In genomic region chr1:90723754-90724153, GRCm38 (mm10) we compare ENCODE assay signal across 28 mouse cellular contexts.
DNase-seq lines count a peak whose midpoint lies in the region; ATAC-seq and TF ChIP-seq lines count a peak whose summit lies in the region.
"Had no signal": no experiment of that assay in that cellular context is flagged by ENCODE, and none has a peak within 500 bp of the region (broad histone marks: within the 10 kb centered on the region; RNA-seq: fewer than 3 reads in every experiment).

No protein-coding gene starts in this region.

- H3K27me3 ChIP-seq in heart, adult 2 months (ENCODE audit: control insufficient read depth, insufficient read depth, low read length) = no peaks in the 10 kb centered on the region
- H3K27me3 ChIP-seq in heart, embryonic 10.5 days (ENCODE audit: insufficient read depth, poor library complexity, severe bottlenecking) = no peaks in the 10 kb centered on the region
- no peaks in the 10 kb centered on the region for H3K27me3 ChIP-seq in lung, postnatal 0 days (replicated peaks; ENCODE audit: insufficient read depth, low read length)
- no peaks in the 10 kb centered on the region for H3K27me3 ChIP-seq in C2C12 (ENCODE audit: control insufficient read depth, insufficient read depth, insufficient read length)
- H3K27me3 ChIP-seq: embryonic facial prominence, embryonic 13.5 days; forebrain, embryonic 12.5 days; forebrain, embryonic 15.5 days; heart, embryonic 13.5 days had no signal

- peak overlapping the region; percentile 7; the same call in 1 of the 2 replicates for H3K27ac ChIP-seq in heart, adult 2 months
- H3K27ac ChIP-seq in heart, embryonic 10.5 days = no peak overlapping the region
- no peak overlapping the region for H3K27ac ChIP-seq in lung, postnatal 0 days (ENCODE audit: low read length)
- H3K27ac ChIP-seq: embryonic facial prominence, embryonic 10.5 days; embryonic facial prominence, embryonic 13.5 days; forebrain, embryonic 12.5 days; forebrain, embryonic 15.5 days; heart, embryonic 13.5 days; hindbrain, embryonic 14.5 days; hindbrain, postnatal 0 days had no signal

- H3K36me3 ChIP-seq in heart, adult 2 months (ENCODE audit: control insufficient read depth, insufficient read depth, low read length) = no peaks in the 10 kb centered on the region
- H3K36me3 ChIP-seq in heart, embryonic 10.5 days = no peaks in the 10 kb centered on the region
- no peaks in the 10 kb centered on the region for H3K36me3 ChIP-seq in lung, postnatal 0 days (ENCODE audit: insufficient read depth, low read length)
- H3K36me3 ChIP-seq in C2C12 (ENCODE audit: control insufficient read depth, insufficient read depth) = no peaks in the 10 kb centered on the region
- H3K36me3 ChIP-seq: embryonic facial prominence, embryonic 10.5 days; embryonic facial prominence, embryonic 13.5 days; forebrain, embryonic 12.5 days; forebrain, embryonic 15.5 days; heart, embryonic 13.5 days had no signal

- no peak for TF ChIP-seq CTCF in heart, adult 2 months (IDR thresholded peaks at IDR 0.05)
- TF ChIP-seq CTCF in lung, postnatal 0 days (IDR thresholded peaks at IDR 0.05) = no peak
- no peak for TF ChIP-seq CTCF in lung, adult 2 months (IDR thresholded peaks at IDR 0.05; ENCODE audit: insufficient read depth, low read length)
- TF ChIP-seq CTCF in C2C12 (IDR thresholded peaks at IDR 0.05; ENCODE audit: control insufficient read depth, insufficient read depth, insufficient read length) = no peak

- H3ac ChIP-seq in C2C12 (ENCODE audit: control insufficient read depth, insufficient read length, low read depth) = no peak overlapping the region

- H3K79me2 ChIP-seq in heart, adult 2 months (replicated peaks; ENCODE audit: control insufficient read depth, insufficient read depth, low read length) = no peaks in the 10 kb centered on the region
- H3K79me2 ChIP-seq in C2C12 (ENCODE audit: control insufficient read depth, insufficient read depth) = no peaks in the 10 kb centered on the region

- no peak overlapping the region for H3K9ac ChIP-seq in heart, adult 2 months (ENCODE audit: low read depth, low read length)
- H3K9ac ChIP-seq in lung, postnatal 0 days (replicated peaks; ENCODE audit: low read depth) = no peak overlapping the region
- H3K9ac ChIP-seq: embryonic facial prominence, embryonic 13.5 days; forebrain, embryonic 12.5 days; forebrain, embryonic 15.5 days; heart, embryonic 13.5 days; hindbrain, embryonic 14.5 days had no signal

- H3K4me1 ChIP-seq in heart, adult 2 months (ENCODE audit: control insufficient read depth, insufficient read depth, low read length) = peaks cover 3% of the 10 kb centered on the region; the same call in 1 of the 2 replicates
- H3K4me1 ChIP-seq in heart, embryonic 10.5 days = no peaks in the 10 kb centered on the region
- H3K4me1 ChIP-seq in lung, postnatal 0 days (ENCODE audit: insufficient read depth, low read depth, low read length) = no peaks in the 10 kb centered on the region
- peaks cover 6% of the 10 kb centered on the region for H3K4me1 ChIP-seq in lung, adult 2 months (ENCODE audit: control insufficient read depth, insufficient read depth, low read length)
- H3K4me1 ChIP-seq: embryonic facial prominence, embryonic 10.5 days; embryonic facial prominence, embryonic 13.5 days; forebrain, embryonic 12.5 days; forebrain, embryonic 15.5 days had no signal

- ATAC-seq in lung, postnatal 0 days = peak; percentile 44
- ATAC-seq: CD4-positive, CD25-positive, alpha-beta regulatory T cell, adult 4 months; forebrain, embryonic 15.5 days; hindbrain, postnatal 0 days; inflammation-experienced regulatory T-cells, adult 6 months had no signal

- H3K4me3 ChIP-seq in heart, adult 2 months = no peak overlapping the region
- no peak overlapping the region for H3K4me3 ChIP-seq in heart, embryonic 10.5 days
- H3K4me3 ChIP-seq in lung, postnatal 0 days (ENCODE audit: low read depth, low read length) = no peak overlapping the region
- no peak overlapping the region for H3K4me3 ChIP-seq in lung, adult 2 months (replicated peaks; ENCODE audit: extremely low read depth, low read depth, low read length)
- no peak overlapping the region for H3K4me3 ChIP-seq in C2C12 (ENCODE audit: insufficient read depth, poor library complexity, severe bottlenecking)
- H3K4me3 ChIP-seq: embryonic facial prominence, embryonic 10.5 days; embryonic facial prominence, embryonic 13.5 days; erythroblast, embryonic 14.5 days; forebrain, embryonic 12.5 days; forebrain, embryonic 15.5 days; heart, embryonic 13.5 days had no signal

- H3K4me2 ChIP-seq in lung, postnatal 0 days (replicated peaks; ENCODE audit: low read depth, low read length) = no peak overlapping the region
- H3K4me2 ChIP-seq: embryonic facial prominence, embryonic 13.5 days; forebrain, embryonic 12.5 days; forebrain, embryonic 15.5 days; heart, embryonic 13.5 days; hindbrain, embryonic 14.5 days had no signal

- no peak for TF ChIP-seq POLR2A in heart, adult 2 months (IDR thresholded peaks at IDR 0.05; ENCODE audit: insufficient read depth, low read depth, low read length)
- no peak for TF ChIP-seq POLR2A in lung, adult 2 months (IDR thresholded peaks at IDR 0.05; ENCODE audit: borderline replicate concordance, extremely low read depth, low read depth, low read length)

- intact Hi-C loops in heart, adult 2 months (cut with DNase I) = no loop called here

- no peaks in the 10 kb centered on the region for H3K79me3 ChIP-seq in C2C12 (ENCODE audit: low read depth)

- no peak for TF ChIP-seq EP300 in heart, adult 2 months (IDR thresholded peaks at IDR 0.05; ENCODE audit: insufficient read depth, low read depth, low read length)
- peak; percentile 44; the same call in 1 of the 2 replicates for TF ChIP-seq EP300 in lung, postnatal 0 days (IDR thresholded peaks at IDR 0.05)

- no peak for DNase-seq in heart, adult 2 months
- DNase-seq in heart, embryonic 10.5 days (ENCODE audit: low spot score) = no peak
- DNase-seq in lung, postnatal 0 days (ENCODE audit: low spot score) = peak; percentile 88
- DNase-seq in lung, adult 2 months = no peak
- DNase-seq in kidney, adult 11 months = no peak
- DNase-seq: adrenal gland, adult 8-10 months; adrenal gland, postnatal 25 days; B cell, adult 2 months; cerebellum, adult 11-12 months; cerebellum, adult 8-10 months; cerebellum, postnatal 10 days; cerebellum, postnatal 36 days; embryo, embryonic 11 days; gastrocnemius, postnatal 10 days; heart, adult 11 months; heart, postnatal 14 days; heart, postnatal 4 days had no signal

- H3K9me3 ChIP-seq in heart, embryonic 10.5 days = no peaks in the 10 kb centered on the region
- no peaks in the 10 kb centered on the region for H3K9me3 ChIP-seq in lung, postnatal 0 days (ENCODE audit: low read length)
- H3K9me3 ChIP-seq: embryonic facial prominence, embryonic 10.5 days; embryonic facial prominence, embryonic 13.5 days; forebrain, embryonic 12.5 days; forebrain, embryonic 15.5 days; heart, embryonic 13.5 days had no signal

TF ChIP-seq in C2C12, 6 proteins besides CTCF, POLR2A, EP300 and RAD21:
- TF ChIP-seq CEBPB (IDR thresholded peaks at IDR 0.05; ENCODE audit: low read depth) (peak; percentile 32), FOSL1 (IDR thresholded peaks at IDR 0.05; ENCODE audit: insufficient read depth, low read length, poor library complexity, severe bottlenecking) (no peak)
TF ChIP-seq in C2C12: peak in this region for 1.
